ENCODE assay signal across 10 mouse cellular contexts in the genomic region with DNA sequence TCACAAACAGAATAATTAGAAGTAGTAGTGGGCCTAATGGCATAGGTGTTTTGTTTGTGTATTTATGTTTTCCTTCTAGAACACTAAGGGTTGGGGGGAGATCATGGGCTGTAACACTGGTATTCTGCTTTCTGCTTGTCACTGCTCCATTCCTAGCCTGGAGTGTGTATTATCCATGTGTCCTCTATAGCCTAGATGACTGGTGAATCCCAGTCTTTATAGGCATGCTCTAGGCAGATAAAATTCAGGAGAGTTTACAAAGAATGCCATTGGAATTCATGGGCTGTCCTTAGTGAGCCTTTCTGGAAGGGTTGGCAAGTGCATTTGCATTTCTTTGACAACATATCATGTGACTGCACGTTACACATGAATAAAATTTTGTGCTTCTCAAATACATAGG.
"Had no signal": no experiment of that assay in that cellular context is flagged by ENCODE, and none has a peak within 500 bp of the region (broad histone marks: within the 10 kb centered on the region; RNA-seq: fewer than 3 reads in every experiment).

No protein-coding gene starts in this region.

- DNase-seq: kidney, adult 2 months; kidney, postnatal 14 days; left cerebral cortex, postnatal 4 days; lung, adult 18-20 months; right cerebral cortex, postnatal 25 days; thymus, postnatal 36 days had no signal

- H3K9ac ChIP-seq: kidney, embryonic 15.5 days; limb, embryonic 13.5 days; liver, embryonic 14.5 days; neural tube, embryonic 13.5 days had no signal

- H3K9me3 ChIP-seq: kidney, embryonic 15.5 days; limb, embryonic 13.5 days; neural tube, embryonic 13.5 days had no signal

- H3K4me2 ChIP-seq: kidney, embryonic 15.5 days; limb, embryonic 13.5 days; neural tube, embryonic 13.5 days had no signal

- H3K27ac ChIP-seq: kidney, embryonic 15.5 days; limb, embryonic 13.5 days; liver, embryonic 14.5 days; neural tube, embryonic 13.5 days had no signal

- H3K27me3 ChIP-seq: kidney, embryonic 15.5 days; limb, embryonic 13.5 days; neural tube, embryonic 13.5 days had no signal

- H3K4me1 ChIP-seq: kidney, embryonic 15.5 days; limb, embryonic 13.5 days had no signal

- H3K4me3 ChIP-seq: kidney, embryonic 15.5 days; limb, embryonic 13.5 days; neural tube, embryonic 13.5 days had no signal
